Mouse (Mus musculus): ENCODE results near the gene Cgrrf1.

Cgrrf1 gene

DNA sequence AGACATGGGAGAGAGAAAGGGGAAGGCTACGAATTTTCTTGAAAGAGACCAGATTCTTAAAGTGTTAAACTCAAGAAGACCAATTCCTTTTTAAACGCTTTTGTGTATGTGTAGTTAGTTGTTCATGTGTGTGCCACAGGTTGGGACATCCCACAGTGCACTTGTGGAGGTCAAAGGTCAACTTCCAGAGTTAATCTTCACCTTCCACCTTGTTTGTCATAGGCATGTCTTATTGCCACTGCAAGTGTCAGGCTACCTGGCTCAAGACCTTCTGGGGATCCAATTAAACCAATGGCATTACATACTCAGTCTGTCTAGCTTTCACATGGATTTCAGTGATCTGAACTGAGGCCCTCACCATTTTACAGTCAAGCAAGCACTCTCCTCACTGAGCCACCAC is 7.9 kb upstream of the Cgrrf1 start:
- no peak for DNase-seq

DNA sequence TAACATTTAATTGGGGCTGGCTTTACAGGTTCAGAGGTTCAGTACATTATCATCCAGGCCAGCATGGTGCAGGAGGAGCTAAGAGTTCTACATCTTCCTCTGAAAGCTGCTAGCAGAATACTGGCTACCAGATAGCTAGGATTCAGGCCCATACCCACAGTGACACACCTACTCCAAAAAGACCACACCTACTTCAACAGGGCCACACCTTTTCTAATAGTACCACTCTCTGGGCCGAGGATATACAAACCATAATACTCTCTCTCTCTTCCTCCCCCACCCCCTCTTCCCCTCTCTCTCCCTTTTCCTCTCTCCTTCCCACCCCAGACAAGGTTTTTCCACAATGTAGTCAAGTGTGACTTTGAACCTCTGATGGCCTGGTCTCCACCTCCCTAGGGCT is 4.5 kb upstream of the Cgrrf1 start:
- DNase-seq, result no peak

DNA sequence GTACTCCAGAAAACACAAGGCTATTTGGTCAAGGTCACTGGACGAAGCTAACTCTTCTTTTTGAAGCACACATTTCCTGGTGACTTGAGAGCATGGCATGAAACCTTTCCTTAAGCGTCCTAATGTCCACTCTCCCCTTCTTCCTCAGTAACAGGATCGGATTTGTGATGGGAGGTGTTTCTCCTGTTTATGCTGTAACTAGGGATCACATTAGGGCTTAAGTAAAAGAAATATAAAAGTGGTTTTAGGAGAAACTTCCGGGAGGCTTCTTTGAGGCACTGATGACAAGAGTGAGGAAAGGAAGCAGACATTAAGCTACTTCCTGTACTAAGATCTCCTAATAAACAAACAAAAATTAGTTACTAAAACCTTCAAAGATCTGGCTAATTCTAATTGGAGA is 630 bp upstream of the Cgrrf1 start:
- no peak for DNase-seq

DNA sequence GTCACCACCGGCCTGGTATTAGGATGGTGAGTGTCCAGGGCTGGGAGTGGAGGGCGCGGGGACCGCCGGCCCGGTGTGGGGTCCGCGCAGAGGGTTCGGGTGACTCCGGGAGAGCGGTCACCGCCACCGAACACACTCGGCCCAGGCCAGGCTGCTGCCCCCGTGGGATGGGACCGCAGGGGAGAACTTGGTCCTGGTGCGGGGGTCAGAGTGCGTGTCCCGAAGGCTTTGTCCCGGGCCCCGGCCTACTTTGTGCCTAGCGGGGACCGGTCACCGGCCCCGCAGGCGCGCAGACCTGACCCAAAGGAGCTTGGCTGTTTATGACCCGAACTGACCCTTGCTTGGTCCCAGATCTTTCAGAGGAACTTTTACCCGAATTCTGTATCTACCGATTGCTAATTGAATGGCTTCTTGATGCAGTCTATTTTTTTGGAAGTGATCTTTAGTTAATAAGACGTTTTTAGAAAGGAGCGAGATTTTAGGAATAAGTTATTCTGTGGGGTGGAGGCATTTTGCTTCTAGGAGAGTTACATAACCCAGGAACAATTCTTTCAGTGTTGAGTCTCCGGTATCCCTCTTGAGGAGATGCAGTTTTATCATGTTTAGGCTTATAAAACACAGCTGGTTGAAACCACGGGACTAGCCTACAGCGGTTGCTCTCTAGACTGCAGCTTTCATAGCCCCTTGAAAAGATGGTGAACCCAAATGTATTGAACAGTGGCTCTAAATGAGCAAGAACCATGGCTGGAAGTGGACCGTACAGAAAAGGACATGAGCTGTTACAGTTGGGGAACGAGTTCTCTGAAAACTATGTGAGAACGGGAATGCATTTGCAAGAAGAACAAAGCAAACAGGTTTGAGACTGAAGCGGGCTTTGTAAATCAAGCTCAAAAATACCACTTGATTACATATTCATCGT is 688 bp downstream of the Cgrrf1 start:
- no peak for DNase-seq

DNA sequence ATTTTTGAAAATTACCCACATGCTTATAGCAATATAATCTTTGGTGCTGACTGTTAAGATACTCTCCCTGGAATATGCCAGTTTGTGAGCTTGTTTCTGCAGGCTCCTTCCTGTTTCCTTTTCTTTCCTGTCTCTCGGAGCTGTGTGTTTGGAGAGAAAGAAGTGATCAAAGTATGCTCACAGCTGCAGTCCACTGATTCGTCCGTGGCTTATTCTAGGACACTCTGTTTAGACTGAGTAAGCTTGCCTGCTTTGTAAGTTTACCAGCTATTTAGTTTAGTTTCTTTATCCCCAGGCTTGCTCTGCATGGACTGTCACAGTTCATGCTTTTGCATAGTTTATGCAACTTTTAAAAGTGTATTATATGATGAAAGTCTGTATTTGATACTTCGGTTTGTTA is 7.4 kb downstream of the Cgrrf1 start:
- DNase-seq, result no peak

DNA sequence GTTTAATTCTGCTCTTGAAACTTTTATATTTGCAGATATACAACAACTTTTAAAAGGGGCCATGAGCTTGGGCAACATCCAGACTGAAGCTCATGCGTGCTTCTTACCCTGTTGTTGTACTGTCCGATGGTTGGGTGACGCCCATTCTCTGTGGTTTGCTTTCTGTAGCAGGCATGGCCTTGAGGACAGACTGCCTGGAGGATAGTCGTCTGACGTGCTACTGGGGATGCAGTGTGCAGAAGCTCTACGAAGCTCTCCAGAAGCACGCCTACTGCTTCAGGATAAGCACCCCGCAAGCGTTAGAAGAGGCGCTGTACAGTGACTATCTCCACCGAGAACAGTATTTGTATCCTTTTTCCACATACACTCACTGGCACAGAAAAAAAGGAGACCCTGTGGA is 13.8 kb downstream of the Cgrrf1 start:
- no peak for DNase-seq

DNA sequence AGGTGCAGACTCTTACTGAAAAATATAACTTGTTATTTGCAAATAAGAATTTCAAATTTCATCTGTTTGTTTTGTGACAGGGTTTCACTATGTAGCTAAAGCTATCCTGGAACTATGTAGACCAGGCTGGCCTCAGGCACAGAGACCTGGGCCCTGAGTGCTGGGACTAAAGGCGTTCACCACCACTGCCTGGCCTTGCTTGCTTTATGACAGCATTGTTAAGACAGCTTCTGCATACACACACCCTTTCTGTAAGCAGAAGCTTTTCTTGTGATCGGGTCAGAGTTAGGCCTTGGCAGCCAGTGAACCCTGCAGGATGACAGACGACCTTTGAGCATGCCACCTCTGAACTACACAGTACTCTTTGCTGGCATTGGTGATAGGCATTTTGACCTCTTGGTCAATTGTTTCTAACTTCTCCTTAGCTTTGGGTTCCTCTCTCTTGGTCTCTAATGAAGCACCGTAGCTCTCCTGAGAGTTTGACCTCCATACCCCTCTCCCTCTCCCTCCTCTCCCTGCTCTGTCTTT is 16.2 kb downstream of the Cgrrf1 start:
- DNase-seq, result no peak

DNA sequence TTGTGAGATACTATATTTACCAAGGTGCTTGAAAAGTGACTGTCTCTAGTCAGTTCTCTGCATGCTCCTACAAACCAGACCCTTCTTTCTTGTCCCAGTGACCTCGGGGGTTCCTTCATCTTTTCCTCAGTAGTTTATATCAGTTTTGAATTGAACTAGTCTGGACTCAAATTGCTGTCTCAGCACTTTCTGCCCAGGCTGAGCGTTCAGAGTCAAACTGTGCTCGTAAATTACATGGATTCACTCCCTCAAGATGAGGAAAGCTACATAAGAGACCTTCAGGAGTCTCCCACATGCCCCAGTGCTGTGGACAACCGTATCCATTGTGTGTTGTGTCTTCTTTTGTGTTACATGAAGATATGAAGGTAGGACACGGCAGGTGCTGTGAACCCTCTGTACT is 16.8 kb downstream of the Cgrrf1 start:
- DNase-seq, result no peak

DNA sequence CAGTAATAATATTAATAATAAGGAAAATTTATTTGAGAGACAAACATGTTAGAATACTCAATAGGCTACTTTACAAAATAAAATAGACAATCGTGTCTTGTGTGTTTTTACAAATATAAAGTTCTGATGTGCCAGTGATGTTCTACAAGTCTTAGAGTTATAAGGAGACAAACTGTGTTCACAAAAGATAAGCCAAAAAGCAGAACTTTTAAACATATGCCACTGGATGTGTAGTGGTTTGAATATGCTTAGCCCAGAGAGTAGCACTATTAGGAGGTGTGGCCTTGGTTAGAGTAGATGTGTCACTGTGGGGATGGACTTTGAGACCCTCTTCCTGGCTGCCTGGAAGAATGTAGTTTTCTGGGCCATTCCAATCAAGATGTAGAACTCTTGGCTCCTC is 17.8 kb downstream of the Cgrrf1 start:
- no peak for DNase-seq

DNA sequence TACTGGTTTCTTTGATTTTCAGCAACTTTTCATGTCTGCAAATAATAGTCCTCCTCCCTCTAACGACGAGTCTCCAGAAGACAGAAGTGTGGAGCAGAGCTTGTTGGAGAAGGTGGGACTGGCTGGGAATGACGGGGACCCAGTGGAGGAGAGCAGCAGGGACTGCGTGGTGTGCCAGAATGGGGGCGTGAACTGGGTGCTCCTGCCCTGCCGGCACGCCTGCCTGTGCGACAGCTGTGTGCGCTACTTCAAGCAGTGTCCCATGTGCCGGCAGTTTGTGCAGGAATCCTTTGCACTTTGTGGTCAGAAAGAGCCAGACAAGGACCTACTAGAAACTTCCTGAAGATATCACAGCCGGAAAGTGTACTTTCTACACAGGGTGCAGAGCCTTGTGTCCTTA is 21.8 kb downstream of the Cgrrf1 start:
- DNase-seq, result no peak

DNA sequence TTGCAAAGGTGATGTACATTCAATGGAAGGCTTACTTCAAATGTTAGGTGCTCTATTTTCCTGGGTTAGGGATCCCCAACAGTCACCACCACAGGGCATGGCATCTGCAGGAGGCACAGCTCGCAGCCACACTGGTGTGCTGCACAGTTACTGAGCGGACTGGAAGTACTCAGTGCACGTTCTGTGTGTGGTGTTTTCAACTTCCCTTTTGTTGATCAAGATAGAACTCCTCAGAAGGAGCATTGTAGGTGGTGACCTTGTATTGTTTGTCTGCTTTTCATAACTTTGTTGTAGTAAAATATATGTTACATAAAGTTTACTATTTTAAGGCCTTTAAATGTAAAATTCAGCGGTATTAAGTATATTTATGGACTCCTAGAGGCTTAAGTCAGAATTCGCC is 31.0 kb downstream of the Cgrrf1 start:
- DNase-seq, result no peak

DNA sequence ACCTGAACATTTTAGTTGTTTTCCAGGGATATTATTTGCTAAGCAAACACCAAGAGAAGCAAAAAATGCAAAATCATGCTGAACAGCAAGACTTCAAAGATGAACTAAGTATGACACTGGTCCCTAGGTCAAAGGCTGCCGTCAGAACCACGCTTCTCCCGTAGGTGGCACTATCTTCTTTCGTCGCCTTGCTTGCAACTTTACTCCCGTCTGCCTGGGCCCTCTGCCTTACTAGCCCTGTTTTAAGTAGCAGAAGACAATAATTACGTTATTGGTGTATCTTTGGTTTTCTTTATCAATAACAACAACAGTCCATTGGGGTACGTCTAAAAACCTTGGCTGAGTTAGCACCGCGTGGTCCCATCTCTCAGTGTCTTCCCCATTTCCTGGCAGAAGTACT is 49.0 kb downstream of the Cgrrf1 start:
- DNase-seq, result peak; percentile 14 to 16

DNA sequence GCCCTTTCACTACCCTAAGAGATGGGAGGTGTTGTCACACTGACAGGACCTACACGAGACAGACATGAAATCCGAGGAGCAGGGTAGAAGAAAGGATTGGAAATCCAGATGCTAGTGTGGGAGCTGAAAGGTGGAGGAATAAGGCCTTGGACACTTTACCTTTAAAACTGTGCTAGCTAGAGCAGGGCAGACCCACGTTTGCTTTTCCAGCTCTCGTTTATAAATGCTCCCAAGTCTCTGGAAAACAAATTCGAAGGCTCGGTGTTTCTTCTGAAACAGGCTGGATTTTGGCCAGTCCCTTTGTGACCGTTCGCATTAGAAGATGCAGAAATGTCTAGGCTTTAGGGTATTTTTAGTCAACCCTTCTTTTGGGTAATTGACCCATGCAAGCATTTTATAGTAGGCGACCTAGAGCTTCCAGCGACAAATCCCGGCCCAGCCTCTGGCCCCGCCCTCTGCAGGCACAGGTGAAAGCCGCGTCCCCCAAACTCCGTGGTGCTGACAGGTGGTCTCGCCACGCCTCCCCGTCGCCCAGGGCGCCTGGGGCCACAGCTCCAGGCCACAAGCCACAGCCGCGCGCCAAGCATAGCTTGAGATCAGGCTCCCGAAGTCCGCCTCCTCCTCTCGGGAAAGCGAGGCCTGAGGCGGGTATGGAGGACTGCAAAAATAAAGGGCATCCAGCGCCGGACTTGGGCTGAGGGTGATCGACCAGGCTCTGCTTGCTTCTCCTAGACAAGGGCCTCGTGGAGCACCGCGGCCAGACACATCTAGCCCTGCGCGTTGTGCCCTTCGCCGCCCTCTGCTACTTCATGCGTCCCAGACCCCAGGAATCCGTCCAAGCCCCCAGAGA is 49.9 kb downstream of the Cgrrf1 start:
- peak in 1 of 2 experiments; percentile 7 for DNase-seq

DNA sequence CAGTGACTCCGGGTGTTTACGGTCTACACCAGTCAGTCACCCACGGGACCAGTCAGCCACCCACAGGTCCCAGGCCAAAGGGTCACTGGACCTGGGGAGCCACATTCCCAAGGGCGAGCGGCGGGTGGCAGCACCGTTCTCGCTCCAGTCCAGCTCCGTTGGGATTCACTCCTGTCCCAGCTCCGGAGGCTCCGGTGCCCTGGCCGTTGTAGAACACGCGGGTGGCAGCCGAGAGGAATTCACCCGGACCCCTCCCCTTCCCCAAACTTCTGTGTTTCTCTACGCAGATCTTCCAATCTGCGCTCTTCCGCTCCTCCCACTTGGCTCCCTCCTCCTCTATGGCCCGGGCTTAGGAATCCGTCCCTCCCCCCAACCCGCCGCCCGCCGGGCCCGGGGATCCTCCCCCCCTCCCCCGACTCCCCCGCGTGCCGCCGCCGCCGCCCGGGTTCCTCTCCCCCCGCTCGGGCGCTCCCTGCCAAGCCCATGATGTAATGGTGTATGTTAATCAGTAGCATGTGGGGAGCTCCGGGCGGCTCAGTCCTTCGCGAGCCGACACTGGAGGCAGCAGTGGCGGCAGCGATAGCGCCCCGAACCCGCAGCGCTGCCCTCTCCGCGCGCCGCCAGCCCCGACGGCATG is 50.6 kb downstream of the Cgrrf1 start, which contains the start of gene Samd4:
Gene Samd4 (plus strand): TSS at position 424 of the 637 bp plus-strand sequence.
- DNase-seq, result peak in 1 of 2 experiments; percentile 20

DNA sequence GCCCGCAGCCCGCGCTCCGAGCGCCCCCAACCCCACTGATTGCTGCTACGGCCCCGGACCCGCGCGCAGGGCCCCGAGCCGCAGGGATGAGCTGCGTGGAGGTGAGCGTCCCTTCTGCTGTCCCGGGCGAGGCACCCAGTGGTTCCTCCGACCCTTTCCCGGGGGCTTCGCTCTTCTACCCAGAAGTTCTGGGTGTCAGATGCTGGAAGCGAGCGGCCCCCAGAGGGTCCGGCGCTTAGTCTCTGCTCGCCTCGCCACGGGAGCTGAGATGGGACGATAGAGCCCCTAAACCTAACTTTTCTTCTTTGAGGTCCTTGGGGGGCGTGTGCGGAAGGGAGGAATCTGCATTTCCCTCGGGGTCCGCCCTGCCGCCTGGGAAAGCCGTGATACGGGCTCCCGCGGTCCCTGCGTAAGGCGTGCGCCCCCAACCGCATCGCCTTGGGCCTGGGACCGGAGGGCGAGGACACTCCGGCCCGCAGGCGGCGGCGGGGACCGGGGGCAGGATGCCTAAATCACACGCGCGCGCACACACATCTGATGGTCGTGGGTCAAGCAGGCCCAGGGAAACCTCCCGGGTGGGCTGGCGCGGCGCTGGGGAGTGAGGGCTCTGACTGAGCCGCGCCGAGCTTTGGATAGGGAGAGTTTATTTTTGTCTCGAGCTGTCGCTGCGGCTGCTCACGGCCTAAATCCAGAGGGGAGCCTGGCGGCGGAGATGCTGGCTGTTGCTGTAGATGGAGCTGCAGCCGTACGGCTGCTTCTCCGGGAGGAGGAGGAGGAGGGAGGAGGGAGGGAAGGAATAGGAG is 51.3 kb downstream of the Cgrrf1 start:
- DNase-seq, result no peak

DNA sequence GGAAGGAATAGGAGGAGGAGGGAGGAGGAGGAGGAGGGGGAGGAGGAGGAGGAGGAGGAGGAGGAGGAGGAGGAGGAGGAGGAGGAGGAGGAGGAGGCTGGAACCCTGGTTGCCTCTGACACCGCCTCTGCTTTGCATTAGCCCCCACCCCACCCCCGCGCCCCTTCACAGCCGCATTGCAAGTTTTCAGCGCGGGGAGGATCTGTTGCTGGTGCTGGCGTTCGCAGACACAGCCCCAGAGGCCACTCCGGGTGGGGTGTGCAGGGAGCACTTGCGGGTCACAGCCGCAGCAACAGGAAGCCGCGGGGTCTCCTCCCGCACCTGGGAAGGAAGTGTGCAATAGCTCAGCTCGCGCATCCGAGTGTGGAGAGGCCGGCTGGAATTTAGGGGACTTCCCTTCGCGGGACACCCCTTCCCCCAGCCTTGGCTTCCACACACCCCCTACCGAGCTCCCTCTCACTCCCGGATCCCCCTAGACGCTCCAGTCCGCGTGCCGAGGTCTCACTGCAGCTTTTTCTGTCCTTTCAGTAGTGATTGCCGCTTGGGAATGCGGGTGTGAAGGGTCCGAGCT is 52.0 kb downstream of the Cgrrf1 start:
- peak in 1 of 2 experiments; percentile 9 for DNase-seq

DNA sequence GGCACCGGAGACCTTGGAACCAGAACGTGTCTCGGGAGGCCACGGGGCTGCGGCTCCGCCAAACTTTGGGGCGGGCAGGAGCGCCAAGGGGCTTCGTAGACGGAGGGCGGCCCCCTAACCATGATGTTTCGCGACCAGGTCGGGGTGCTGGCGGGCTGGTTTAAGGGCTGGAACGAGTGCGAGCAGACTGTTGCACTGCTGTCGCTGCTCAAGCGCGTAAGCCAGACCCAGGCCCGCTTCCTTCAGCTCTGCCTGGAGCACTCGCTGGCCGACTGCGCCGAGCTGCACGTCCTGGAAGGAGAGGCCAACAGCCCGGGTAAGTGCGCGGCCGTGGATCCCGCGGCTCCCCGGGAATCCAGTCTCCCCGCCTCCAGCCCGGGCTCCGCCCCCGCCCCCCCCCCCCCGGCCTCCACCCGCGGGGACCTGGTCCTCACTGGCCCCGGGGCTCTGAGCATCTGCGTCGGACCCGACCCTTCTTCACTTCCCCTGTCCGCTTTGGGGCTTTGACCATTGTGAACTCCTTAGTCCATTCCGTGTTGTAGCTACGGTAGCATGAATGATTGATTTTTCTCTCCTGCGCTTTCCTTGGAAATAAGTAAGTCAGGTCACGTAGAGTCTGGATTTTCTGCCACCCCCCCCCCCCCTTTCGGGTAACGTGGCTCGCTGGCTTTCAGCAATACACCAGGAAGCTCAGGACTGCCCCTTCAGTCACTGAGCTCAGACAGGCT is 52.9 kb downstream of the Cgrrf1 start:
- no peak for DNase-seq

DNA sequence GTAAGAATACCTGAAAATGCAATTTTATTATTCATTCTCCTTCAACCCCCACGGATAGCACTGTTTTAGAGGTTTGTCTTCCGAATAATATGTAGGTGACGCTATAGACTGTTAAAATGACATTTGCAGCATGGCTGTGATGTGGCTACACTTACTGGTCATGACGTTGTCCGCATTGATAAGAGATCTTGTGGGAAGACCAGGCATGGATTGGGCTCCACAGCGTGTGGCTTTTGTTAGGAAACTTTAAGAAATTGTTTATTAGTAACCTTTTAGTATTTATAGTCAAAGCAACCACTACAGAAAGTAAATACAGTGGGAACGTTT is 53.5 kb downstream of the Cgrrf1 start:
- no peak for DNase-seq

DNA sequence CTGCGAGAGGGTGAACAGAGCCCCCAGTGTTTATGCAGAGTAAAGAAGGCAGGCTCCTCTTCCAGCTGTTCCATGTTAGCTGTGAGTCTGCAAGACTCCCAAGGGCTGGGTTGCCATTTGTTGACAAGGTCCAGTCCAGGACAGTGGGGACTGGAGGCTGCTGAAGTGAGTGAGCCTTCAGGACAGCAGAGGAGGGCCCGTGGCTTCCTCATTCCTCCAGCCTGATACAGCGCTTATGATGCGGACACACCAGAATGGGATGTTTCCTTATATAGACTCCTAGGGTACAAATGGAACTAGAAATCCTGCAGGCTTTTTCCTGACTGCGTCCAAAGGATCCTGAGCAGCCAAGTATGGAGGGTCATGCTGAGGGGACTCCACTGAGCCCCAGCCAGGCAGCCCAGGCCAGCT is 54.0 kb downstream of the Cgrrf1 start:
- no peak for DNase-seq

DNA sequence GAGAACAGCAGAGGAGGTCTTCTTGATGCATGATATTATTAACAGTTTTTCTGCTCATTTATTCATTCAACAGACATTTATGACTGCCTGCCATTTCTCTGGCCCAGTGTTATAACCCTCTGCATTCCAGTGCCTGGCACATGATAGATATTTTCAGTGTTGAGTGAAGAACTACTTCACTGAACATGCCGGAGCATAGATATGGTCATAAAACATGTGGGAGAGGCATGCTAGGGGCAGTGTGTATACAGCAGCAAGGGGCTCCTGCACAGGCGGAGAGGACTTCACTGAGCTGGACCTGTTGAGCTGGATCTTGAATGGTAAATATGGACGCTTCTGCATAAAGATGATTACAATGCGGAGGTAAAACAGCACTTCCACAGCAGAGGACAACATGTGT is 57.2 kb downstream of the Cgrrf1 start:
- no peak for DNase-seq

DNA sequence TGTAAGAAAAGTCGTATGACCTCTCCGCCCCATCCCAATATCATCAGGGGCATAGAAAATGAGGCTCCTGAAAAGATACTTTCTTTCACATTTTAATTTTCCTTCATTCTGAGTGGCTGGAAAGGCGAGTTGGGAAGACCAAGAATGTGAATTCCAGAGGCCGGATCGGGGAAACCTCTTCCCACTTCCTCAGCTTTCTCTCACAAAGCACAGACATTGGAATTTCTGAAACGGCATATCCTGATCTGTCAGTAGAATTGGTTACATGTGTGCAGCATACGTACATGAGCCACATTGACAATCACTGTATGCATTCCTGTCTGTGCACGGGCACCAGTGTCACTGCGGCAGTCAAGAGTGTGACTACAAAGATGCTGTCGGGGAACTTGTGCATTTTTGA is 62.0 kb downstream of the Cgrrf1 start:
- DNase-seq, result no peak
